Mouse (Mus musculus) regulatory T cell (primary cell): ENCODE data around the gene Prl3b1.

Experiments
- in situ Hi-C: fragments of 300-600 bp; cut with MboI, MseI; formaldehyde crosslinking; loops from one replicate; pipeline ENCODE4 v1.15.1; 2025; ENCODE audit warnings: high pct_unique_total_duplicates

The Prl3b1 gene

DNA sequence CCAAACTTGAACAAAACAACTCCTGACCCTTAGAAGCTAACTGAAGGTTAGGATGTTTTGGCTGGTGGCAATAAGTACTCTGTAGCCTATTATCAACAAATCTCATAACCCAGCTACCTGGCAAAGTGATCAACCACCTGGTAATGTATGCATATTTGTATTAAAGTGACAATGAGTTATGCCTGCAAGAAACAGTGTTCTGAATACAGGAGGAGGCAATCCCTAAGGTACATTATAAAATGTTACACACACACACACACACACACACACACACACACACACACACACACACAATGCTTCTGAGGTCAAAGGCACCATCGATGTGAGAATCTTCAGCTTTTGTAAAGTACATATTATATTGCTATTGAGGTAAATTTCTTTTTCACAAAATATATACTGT lies at the start of gene Prl3b1:
Prl3b1 (plus strand) TSS at position 301 of the 400 bp plus-strand sequence.
- in situ Hi-C loops, result no loop called here

DNA sequence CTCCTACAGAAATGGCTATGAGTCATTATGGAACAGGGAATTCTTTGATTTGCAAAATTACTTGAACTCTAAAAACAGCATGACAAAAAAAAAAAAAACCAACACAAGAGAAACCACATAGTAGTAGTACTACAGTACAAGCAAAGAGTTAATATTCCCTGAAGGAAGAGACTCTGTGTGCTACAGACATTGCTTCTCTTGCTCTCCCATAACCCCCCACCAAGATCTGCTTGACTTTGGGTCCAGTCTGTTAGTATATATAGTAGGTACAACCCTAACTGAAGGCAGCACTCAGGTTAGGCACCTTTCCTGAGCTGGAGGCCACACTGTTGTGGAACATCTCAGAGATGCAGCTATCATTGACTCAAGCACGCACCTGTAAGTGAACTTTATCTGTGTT lies 45.3 kb upstream of the Prl3b1 start, which contains the start of gene Prl3c1:
Prl3c1 (plus strand) TSS at position 301 of the 400 bp plus-strand sequence.
- in situ Hi-C loops, result no loop called here

DNA sequence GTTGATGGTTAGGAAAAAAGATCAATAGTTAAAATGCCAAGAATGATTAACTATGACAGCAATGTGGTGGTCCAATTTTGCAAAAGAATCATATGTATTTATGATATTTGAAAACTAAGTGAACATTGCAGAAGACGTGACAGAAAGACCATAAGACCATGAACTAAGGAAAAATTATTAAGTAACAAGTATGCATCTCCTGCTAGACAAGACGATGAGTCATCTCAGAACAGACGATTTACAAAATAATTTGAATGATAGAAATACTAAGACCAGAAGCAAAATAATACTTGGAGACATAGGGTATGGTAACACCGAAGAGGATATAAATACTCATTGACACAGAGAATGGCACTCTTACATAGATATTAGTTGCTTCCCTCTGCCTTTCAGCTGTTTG lies 17.5 kb downstream of the Prl3b1 start, which contains the start of gene Prl3a1:
Prl3a1 (plus strand) TSS at position 301 of the 400 bp plus-strand sequence.
- in situ Hi-C loops, result no loop called here
